Mouse (Mus musculus) adrenal gland, postnatal 10 days (tissue): ENCODE measurements around the gene 2900011O08Rik. TPM values are rescaled to one million over a fixed set of nuclear protein-coding genes. Genes with fewer than 3 reads are reported as not detected.
A peak's percentile ranks its signal among the peaks of the same experiment; 100 is the strongest.
"Not testable (repeated sequence)": the region's sequence is repeated elsewhere in the genome, so short reads cannot be mapped to it uniquely, and the experiment has no call there.

Experiments used
- DNase-seq: peaks from one replicate; pipeline ENCODE4 v3.0.0; 2021; ENCODE audit warnings: mixed read lengths
- long read RNA-seq, 2 experiments: library from polyadenylated mRNA; stranded (forward); transcript quantifications; one replicate each; pipeline ENCODE4 v2.0.0; 2021
- total RNA-seq, 2 experiments: library from RNA; stranded (reverse); gene quantifications; 2 replicates each; pipeline ENCODE4 v1.2.3; 2021

The 2900011O08Rik gene
- total RNA-seq, result 1 to 10 TPM; 1.7 to 4.2 TPM
- long read RNA-seq, experiment 1, result 0 reads
- long read RNA-seq, experiment 2, partial matches to known transcripts, result 0 of 1 reads
- long read RNA-seq, experiment 2, other reads (novel, unspliced or antisense), result 1 of 1 reads

- DNase-seq, result peak; percentile 14
Measured at GRCm38 (mm10) chr16:13986574-13987478, at the start of gene 2900011O08Rik, which contains the start of gene Ifitm7. 2900011O08Rik (plus strand) TSS chr16:13986604. Ifitm7 (minus strand) TSS chr16:13986888.

DNA sequence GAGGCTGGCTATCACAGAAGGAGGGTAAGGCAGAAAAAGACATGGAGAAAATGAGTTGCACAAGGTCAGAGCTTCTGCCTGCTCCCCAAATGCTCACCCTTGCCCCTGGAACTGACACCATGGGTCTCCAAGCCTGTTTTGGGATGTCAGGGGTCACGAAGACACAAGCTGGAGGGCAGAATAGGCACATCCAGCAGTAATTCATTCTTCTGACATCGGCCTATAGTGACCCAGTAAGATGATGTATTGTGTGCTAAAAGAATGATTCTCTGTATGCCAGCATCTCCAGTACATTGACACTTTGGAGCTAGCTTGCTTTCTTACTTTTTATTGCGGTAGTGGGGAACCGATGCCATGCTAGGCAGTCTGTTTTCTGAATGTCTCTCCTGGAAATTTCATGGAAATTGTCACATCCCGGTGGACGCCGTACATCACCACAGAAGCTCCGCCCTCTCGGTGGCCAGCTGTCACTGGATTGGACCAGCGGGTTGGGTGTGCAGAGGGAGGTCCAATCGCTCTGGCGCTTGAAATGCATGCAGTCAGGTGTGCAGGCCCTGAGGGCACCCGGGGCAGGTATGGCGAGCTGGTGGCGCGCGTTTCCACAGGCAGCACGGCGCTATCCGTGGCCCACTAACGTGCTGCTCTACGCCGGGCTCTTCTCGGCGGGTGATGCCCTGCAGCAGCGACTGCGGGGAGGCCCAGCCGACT is 46.1 kb upstream of the 2900011O08Rik start:
- peak; percentile 65 for DNase-seq

DNA sequence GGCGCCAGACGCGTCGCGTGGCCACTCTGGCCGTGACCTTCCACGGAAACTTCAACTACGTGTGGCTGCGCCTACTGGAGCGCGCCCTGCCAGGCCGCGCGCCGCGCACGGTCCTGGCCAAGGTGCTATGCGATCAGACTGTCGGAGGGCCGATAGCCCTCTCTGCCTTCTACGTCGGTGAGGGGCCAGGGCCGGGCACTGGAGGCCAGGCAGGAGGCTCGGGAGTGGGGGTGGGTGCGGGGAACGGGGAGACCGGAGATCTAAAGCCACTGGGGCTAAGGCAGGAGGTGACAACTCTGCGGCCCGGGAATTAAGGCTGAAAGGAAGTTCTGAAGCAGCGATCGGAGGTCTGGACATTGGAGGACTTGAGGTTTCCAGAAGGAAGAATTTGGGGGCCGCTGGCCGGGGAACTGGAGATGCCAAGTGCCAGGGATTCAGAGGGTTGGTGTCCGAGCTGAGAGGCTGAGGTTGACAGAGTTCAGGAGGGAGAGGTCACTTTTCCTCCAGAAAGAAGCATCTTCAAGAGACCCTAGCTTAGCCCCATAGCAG is 45.5 kb upstream of the 2900011O08Rik start:
- DNase-seq, result no peak

- no peak for DNase-seq
Measured at GRCm38 (mm10) chr16:13944178-13944577, 42.2 kb upstream of the 2900011O08Rik start.

GRCm38 (mm10) chr16:13944752-13945151 is 41.7 kb upstream of the 2900011O08Rik start:
- DNase-seq, result no peak

DNA sequence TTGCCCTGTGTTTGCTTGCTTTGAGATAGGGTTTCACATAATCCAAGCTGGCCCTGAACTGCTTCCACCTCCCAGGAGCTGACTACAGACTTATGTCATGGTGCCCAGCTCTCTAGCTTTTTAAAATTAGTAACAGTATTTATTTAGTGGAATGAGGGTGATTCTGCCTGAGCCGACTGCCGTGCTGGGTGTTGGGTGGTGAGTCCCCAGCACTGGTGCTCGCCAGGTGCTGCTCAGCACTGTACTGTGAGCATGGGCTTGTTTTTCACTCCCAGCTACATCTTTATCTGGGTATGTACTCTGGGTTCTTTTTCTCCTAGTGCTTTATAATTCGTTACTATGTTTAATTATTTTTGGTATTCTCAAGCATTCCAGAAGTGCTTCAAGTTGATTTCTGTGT is 41.3 kb upstream of the 2900011O08Rik start:
- DNase-seq, result no peak

- DNase-seq, result no peak
Measured at GRCm38 (mm10) chr16:13946306-13946705, 40.1 kb upstream of the 2900011O08Rik start.

DNA sequence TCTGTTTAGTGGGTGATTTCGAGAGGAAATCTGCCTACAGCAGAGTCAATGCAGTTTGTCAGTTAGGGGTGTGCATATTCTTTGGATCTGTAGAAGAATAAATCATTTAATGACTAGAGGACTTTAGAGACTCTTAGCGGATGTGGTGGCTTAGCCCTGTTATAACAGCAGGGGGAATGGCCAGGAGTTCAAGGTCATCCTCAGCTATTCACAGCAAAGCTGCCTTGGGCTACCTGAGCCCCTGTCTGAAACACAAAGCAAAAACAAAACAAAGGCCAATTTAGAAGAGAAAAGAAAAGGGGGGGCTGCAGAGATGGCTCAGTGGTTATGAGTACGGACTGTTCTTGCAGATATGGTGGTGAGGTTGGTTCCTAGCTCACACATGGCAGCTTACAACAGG is 35.2 kb upstream of the 2900011O08Rik start:
- no peak for DNase-seq

DNA sequence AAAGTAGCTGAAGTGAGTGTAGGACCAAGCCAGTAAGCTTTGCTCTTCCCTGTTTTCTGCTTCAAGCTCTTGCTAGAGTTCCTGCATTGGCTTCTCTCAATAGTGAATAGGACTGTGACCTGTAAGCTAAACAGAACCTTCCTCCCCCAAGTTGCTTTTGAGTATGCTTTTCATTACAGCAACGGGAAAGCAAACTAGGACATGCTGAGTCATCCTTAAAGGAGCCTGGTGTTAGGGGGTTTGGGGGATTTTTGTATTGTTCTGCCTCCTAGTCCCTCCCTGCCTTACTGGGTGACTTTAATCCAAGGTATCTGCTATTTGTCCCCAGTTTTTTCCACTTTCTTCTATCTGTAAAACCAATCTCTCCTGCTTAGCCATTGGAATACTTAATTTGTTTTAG is 24.4 kb upstream of the 2900011O08Rik start:
- DNase-seq, result no peak

DNA sequence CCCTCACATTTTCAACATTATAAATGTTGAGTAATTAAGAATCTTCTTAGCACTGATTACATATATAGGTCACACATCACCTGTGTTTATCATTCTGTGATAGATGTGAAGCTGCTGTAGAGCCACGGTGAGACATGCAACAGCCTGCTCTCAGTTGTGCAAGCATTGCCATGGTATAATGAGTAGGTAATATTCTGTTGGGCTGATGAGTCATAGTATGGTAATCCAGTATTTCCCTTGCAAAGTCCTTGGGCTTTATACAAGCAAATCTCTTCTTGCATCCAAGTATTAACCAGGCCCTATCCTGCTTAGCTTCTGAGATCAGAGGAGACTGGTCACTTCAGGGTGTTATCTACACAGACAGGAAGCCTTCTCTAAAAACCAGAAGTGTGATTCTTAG is 17.3 kb upstream of the 2900011O08Rik start:
- no peak for DNase-seq

GRCm38 (mm10) chr16:13972051-13972450 is 14.4 kb upstream of the 2900011O08Rik start:
- DNase-seq, result no peak

DNA sequence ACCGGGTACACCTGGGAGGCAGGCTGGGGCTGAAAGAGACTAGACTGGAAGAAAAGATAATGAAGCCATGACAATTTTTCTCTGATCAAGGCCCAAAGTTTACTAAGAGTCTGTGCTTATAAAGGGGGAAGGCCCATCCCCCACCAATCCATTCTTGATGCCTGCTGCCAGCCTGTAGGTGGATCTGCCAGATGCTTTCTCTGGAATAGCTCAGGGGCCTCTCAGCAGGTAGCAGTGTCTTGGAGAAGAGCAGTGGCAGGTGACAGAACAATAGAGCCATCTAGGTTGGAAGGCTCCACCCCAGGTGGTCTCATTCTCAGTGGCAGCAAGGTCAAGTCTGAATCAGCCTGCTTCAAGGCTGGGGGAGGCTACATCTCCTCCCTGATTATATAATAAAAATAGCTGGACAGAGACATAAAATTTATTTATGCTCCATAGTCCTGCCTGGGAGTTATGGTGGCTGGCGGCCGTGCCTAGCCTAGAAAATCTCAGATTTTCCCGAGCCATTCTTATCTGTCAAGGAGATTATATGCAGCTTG is 10.0 kb upstream of the 2900011O08Rik start:
- DNase-seq, result not testable (repeated sequence)

DNA sequence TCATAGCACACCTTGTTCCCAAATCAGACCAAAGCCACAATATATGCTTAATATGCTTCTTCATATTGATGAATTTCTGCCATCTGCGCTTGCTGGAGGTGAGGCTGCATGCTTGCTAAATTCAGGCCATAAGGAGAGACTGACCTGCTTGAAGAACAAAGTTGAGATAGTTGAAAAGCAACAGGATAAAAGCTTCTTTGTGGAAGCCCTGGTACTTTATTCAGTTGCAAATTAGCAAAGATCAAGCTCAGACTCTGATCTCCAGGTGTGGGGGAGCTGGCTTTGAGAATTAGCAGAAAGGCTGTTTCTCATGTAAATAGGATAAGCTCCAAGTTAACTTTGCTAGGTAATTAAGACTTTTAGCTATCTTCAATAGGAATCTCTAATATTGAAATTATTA is 9.4 kb upstream of the 2900011O08Rik start:
- DNase-seq, result not testable (repeated sequence)

DNA sequence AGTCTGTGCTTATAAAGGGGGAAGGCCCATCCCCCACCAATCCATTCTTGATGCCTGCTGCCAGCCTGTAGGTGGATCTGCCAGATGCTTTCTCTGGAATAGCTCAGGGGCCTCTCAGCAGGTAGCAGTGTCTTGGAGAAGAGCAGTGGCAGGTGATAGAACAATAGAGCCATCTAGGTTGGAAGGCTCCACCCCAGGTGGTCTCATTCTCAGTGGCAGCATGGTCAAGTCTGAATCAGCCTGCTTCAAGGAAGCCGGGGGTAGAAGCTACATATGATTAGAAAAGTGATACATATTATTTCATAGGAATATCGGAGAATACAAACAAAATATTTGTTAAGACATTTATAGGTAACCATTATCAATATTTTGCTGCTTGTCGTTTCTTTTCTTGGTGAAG is 4.7 kb upstream of the 2900011O08Rik start:
- DNase-seq, result not testable (repeated sequence)

DNA sequence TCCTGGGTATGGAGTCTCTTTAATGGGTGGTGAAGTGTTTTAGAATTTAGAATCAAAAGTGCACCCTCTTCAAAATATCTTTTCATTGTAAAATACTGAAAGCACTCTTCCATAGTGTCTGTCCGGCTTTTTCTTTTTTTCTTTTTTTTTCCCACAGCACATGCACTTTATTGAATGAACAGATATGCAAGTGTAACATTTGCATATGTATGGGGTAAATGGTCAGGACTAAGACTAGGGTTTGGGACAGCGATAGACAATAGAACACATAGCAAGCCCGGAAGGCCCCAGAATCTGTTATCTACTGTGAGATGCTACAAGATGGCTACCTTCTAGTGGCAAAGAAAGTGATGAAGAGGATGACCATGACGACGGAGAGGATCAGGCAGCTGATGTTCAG is 3.2 kb upstream of the 2900011O08Rik start:
- DNase-seq, result no peak

- no peak for DNase-seq
Measured at GRCm38 (mm10) chr16:13986197-13986573, 219 bp upstream of the 2900011O08Rik start.

GRCm38 (mm10) chr16:13992518-13993248 is 6.3 kb downstream of the 2900011O08Rik start:
- DNase-seq, result no peak

DNA sequence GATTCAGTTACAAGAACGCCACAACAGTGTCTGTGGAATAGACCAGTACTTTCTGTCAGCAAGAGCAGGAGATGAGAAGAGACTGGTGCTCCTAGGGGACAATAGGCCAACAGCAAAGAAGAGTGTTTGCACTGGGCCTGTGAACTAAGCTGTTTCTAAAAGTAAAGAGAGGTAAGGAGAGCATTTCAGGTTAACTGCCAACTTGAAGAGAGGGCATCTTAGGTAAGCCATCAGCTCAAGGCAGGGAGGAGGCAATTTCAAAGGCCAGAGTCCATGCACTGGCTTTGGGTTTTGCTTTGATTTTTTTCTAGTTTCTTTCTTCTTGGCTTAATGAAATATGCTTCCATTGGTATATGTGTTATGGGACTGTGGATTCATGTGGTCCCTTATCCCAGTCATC is 7.7 kb downstream of the 2900011O08Rik start:
- no peak for DNase-seq

DNA sequence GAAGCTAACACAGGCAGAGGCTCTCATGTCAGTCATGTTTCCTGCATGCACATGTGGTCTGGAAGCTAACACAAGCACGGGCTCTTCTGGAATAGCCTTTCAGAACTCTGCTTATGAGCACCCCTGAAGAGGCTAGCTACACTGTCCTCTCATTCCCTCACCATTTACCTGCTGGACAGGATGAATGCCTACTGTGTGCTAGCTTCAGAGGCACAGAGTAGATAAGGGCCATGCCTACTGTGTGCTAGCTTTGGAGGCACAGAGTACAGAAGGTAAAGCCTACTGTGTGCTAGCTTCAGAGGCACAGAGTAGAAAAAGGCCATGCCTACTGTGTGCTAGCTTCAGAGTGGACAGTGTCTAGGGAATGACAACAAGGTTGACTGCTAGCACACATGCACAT is 8.1 kb downstream of the 2900011O08Rik start:
- no peak for DNase-seq

- DNase-seq, result no peak
Measured at GRCm38 (mm10) chr16:14003386-14004130, 17.2 kb downstream of the 2900011O08Rik start.

- peak; percentile 3 for DNase-seq
Measured at GRCm38 (mm10) chr16:14004170-14004569, 17.8 kb downstream of the 2900011O08Rik start.
